Mouse (Mus musculus) hindbrain, embryonic 10.5 days (tissue): ENCODE measurements around the gene Spats2. TPM values are rescaled to one million over a fixed set of nuclear protein-coding genes. Genes with fewer than 3 reads are reported as not detected.

ENCODE experiments used
- DNase-seq: peaks from one replicate; pipeline ENCODE4 v3.0.0-alpha.2; 2017; ENCODE audit warnings: low spot score
- H3K27ac ChIP-seq: fragments of 300-500 bp; sonication (generic); 2 replicates; pipeline ENCODE4 v1.5.1; 2016; ENCODE audit warnings: mild to moderate bottlenecking, moderate library complexity
- H3K27me3 ChIP-seq: fragments of 300-500 bp; sonication (generic); 2 replicates; pipeline ENCODE4 v1.6.1; 2016; ENCODE audit warnings: mild to moderate bottlenecking; ENCODE audit not compliant: poor library complexity, insufficient read depth, severe bottlenecking
- H3K36me3 ChIP-seq: fragments of 300-500 bp; sonication (generic); 2 replicates; pipeline ENCODE4 v1.6.1; 2016; ENCODE audit warnings: mild to moderate bottlenecking, moderate library complexity
- H3K4me1 ChIP-seq: fragments of 300-500 bp; sonication (generic); replicated peaks from 2 replicates; pipeline ENCODE4 v1.6.1; 2016; ENCODE audit warnings: mild to moderate bottlenecking
- H3K4me3 ChIP-seq: fragments of 300-500 bp; sonication (generic); 2 replicates; pipeline ENCODE4 v1.5.1; 2016; ENCODE audit warnings: mild to moderate bottlenecking, moderate library complexity
- H3K9me3 ChIP-seq: fragments of 300-500 bp; sonication (generic); 2 replicates; pipeline ENCODE4 v1.6.1; 2016; ENCODE audit warnings: mild to moderate bottlenecking, moderate library complexity
- WGBS: fragments of 180-500 bp; shearing (Covaris S2); methylation state at CpG from one replicate; pipeline ENCODE4 v1.1.7; 2016; 5-methylcytosine and 5-hydroxymethylcytosine counted together
- polyA plus RNA-seq: library from polyadenylated mRNA; unstranded; fragments of >200 nt; fragmentation: Nextera tagmentation; extraction: Ambion mirVana; gene quantifications from 2 replicates; pipeline ENCODE4 v1.2.1, GENCODE M21; 2016

Gene Spats2
- polyA plus RNA-seq, 1 experiment from 2014 or later = 58.4 TPM

DNA sequence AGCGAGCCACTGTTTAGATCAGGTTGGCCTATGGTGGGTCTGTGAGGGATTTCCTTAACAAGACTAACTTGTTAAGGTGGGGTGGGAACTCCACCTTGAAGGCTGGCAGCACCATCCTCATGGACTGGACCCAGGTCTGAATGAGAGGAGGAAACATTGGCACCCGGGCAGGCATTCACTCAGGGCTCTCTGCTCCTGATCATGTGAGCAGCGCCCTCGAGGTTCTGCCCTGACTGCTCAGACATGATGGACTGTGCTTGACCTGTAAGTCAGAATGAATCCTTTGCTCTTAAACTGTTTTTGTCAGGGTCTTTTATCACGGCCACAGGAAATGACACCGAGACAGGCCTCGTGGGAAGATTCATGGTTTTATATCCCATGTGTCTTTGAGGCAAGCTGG is 20.5 kb upstream of the Spats2 start:
- H3K27me3 ChIP-seq = peaks cover 13% of the 10 kb centered on the region
- H3K9me3 ChIP-seq = no peaks in the 10 kb centered on the region
- H3K36me3 ChIP-seq = no peaks in the 10 kb centered on the region
- H3K27ac ChIP-seq = no peak overlapping the region
- 81% methylated on average over 7 of the region's 7 CpGs for WGBS
- no peak for DNase-seq
- H3K4me3 ChIP-seq = no peak overlapping the region
- H3K4me1 ChIP-seq = no peaks in the 10 kb centered on the region

- H3K4me1 ChIP-seq = no peaks in the 10 kb centered on the region
- WGBS = 86% methylated on average over 3 of the region's 3 CpGs
- no peaks in the 10 kb centered on the region for H3K27me3 ChIP-seq
- H3K9me3 ChIP-seq = no peaks in the 10 kb centered on the region
- H3K27ac ChIP-seq = no peak overlapping the region
- no peak for DNase-seq
- H3K36me3 ChIP-seq = no peaks in the 10 kb centered on the region
- H3K4me3 ChIP-seq = no peak overlapping the region
These were observed 17.9 kb upstream of the Spats2 start for GRCm38 (mm10) chr15:99107866-99108265.

- Histone ChIP-seq H3K9me3 (no peaks in the 10 kb centered on the region), H3K27ac (no peak overlapping the region), H3K27me3 (no peaks in the 10 kb centered on the region), H3K36me3 (no peaks in the 10 kb centered on the region), H3K4me1 (peaks cover 14% of the 10 kb centered on the region), H3K4me3 (no peak overlapping the region)
- WGBS = 90% methylated on average over 3 of the region's 3 CpGs
- no peak for DNase-seq
These were observed 14.6 kb upstream of the Spats2 start for GRCm38 (mm10) chr15:99111139-99111538.

DNA sequence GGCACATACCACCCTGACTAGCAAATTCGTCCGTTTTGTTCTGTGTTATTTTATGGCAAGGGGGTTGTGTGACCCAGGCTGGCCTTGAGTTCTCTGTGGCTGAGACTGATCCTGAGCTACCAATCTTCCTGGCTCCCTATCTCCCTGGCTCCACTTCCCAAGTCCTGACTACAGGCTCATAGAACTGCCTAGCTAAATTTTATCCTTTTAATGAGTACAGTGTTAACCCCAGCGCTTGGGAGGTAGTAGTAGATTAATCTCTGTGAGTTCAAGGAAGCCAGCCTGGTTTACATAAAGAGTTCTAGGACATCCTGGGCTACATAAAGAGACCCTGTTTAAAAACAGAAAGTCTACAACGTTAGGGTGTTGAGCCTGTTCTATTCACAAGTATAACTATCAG is 13.9 kb upstream of the Spats2 start:
- Histone ChIP-seq H3K9me3 (no peaks in the 10 kb centered on the region), H3K27ac (no peak overlapping the region), H3K4me1 (peaks cover 14% of the 10 kb centered on the region), H3K4me3 (no peak overlapping the region), H3K36me3 (no peaks in the 10 kb centered on the region), H3K27me3 (no peaks in the 10 kb centered on the region)
- DNase-seq = no peak
- 71% methylated on average over 4 of the region's 4 CpGs for WGBS

- Histone ChIP-seq H3K36me3 (no peaks in the 10 kb centered on the region), H3K27ac (no peak overlapping the region), H3K4me3 (peak overlapping the region; percentile 20; the same call in 1 of the 2 replicates), H3K27me3 (no peaks in the 10 kb centered on the region), H3K9me3 (no peaks in the 10 kb centered on the region), H3K4me1 (peaks cover 14% of the 10 kb centered on the region)
- 64% methylated on average over 11 of the region's 11 CpGs for WGBS
- no peak for DNase-seq
These were observed 12.8 kb upstream of the Spats2 start for GRCm38 (mm10) chr15:99112843-99113395.

- no peak for DNase-seq
- peak overlapping the region; percentile 20; the same call in 1 of the 2 replicates for H3K4me3 ChIP-seq
- 8% methylated on average over 9 of the region's 9 CpGs for WGBS
These were observed 12.2 kb upstream of the Spats2 start for GRCm38 (mm10) chr15:99113396-99113975.

DNA sequence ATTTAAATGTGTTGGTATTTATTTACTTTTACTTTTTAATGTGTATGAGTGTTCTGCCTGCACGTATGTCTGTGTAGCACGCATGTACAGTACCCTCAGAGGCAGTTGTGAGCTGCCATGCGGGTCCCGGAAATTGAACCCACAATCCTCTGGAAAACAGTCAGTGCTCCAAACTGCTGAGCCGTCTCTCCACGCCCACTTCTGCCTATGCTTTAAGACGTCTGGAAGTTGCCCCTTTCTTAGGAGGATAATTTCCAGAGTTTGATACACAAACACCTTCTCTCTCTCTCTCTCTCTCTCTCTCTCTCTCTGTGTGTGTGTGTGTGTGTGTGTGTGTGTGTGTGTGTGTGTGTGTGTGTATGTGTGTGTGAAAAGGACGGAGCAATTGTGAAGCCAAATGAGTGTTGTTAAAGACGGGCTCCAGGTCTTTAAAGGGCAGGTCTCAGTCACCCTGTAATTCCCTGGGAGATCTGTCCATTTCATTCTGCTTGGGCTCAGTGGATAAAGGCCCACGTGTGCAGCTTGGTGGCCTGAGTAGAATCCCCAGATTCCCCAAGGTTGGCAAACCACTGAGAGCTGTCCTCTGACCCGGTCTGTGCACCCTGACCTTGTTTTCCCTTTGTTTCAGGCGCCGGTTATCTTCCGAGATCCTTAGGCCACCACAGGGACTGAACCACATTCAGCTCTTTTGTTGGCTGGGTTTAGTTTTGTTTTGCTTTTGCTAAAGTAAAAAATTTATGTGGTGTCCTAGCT is 11.2 kb upstream of the Spats2 start:
- 39% methylated on average over 14 of the region's 14 CpGs for WGBS
- DNase-seq = no peak
- Histone ChIP-seq H3K27ac (peak overlapping the region; percentile 64; the same call in 1 of the 2 replicates), H3K36me3 (no peaks in the 10 kb centered on the region), H3K4me1 (peaks cover 14% of the 10 kb centered on the region), H3K9me3 (no peaks in the 10 kb centered on the region), H3K27me3 (no peaks in the 10 kb centered on the region), H3K4me3 (no peak overlapping the region)

More at GRCm38 (mm10) chr15:99113396-99113975, 12.2 kb upstream of the Spats2 start:
- no peaks in the 10 kb centered on the region for H3K27me3 ChIP-seq
- H3K9me3 ChIP-seq = no peaks in the 10 kb centered on the region
- no peak overlapping the region for H3K27ac ChIP-seq
- H3K4me1 ChIP-seq = peaks cover 14% of the 10 kb centered on the region
- no peaks in the 10 kb centered on the region for H3K36me3 ChIP-seq

DNA sequence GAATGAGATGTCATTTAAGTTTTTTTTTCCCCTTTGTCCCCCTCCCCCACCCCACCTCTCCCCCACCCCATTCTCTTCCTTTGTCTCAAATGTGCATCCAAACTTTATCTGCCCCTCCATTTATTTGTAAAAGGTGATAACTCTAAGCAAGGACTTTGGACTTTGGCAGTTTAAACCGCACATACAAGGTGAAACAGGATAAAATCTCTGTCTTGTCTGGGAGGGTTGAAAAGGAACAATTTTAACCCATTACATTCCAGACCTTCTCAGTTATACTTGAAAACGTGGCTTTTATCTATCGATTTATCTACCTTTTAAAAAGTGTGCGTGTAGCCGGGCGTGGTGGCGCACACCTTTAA is 10.7 kb upstream of the Spats2 start:
- H3K27me3 ChIP-seq = no peaks in the 10 kb centered on the region
- no peak overlapping the region for H3K27ac ChIP-seq
- H3K4me1 ChIP-seq = peaks cover 16% of the 10 kb centered on the region
- 89% methylated on average over 7 of the region's 7 CpGs for WGBS
- no peaks in the 10 kb centered on the region for H3K9me3 ChIP-seq
- no peaks in the 10 kb centered on the region for H3K36me3 ChIP-seq
- H3K4me3 ChIP-seq = no peak overlapping the region
- no peak for DNase-seq

DNA sequence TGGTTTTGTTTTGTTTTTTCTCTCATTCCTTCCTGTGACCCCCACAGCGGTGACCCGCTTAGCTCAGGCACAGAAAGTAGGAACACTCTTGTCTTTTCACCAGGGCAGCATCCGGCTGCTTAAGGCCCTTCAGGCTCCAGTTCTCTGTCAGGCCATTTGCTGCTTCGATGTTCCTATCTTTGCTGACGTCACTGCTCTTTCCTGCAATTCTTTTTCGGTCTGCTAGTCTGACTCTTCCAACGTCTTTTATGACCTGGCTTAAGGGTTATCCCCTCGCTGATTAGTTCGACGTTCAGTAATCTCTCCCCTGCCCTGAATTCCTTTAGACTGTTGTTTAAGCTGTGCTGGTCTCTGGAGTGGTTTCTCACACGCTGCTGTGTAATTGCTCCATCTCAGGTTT is 9.2 kb upstream of the Spats2 start:
- 73% methylated on average over 11 of the region's 11 CpGs for WGBS

DNA sequence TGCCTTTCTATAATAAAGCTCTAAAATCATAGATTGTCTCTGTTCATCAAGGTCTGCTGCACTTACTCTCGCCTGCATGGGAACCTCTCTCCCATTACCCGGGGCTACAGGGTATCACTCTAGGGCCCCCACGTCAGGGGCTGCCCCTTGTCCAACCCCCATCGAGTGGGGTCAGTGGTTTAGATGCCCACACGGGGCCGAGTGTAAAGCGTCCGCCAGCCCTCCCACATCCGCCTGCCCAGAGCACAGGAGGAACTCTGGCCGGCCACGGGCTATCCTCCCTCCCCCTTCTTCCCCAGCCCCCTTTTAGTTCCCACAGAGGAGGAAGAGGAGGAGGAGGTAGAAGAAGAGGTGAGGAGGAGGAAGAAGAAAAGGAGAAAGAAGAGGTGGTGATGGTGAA is 4.9 kb upstream of the Spats2 start:
- no peak for DNase-seq
- peak overlapping the region; percentile 74 for H3K27ac ChIP-seq
- WGBS = 13% methylated on average over 11 of the region's 11 CpGs
- H3K4me3 ChIP-seq = peak overlapping the region; percentile 20; the same call in 1 of the 2 replicates
- no peaks in the 10 kb centered on the region for H3K36me3 ChIP-seq
- 0 out of 2 replicates have a peak, but pooled peaks cover 5% of the 10 kb centered on the region for H3K27me3 ChIP-seq
- H3K4me1 ChIP-seq = peaks cover 16% of the 10 kb centered on the region
- H3K9me3 ChIP-seq = no peaks in the 10 kb centered on the region

More for the DNA sequence above, 9.2 kb upstream of the Spats2 start:
- H3K36me3 ChIP-seq = no peaks in the 10 kb centered on the region
- H3K27ac ChIP-seq = no peak overlapping the region
- no peak overlapping the region for H3K4me3 ChIP-seq
- peaks cover 27% of the 10 kb centered on the region for H3K4me1 ChIP-seq
- 0 out of 2 replicates have a peak, but pooled peaks cover 5% of the 10 kb centered on the region for H3K27me3 ChIP-seq
- no peaks in the 10 kb centered on the region for H3K9me3 ChIP-seq
- no peak for DNase-seq

GRCm38 (mm10) chr15:99122642-99123041 is 3.1 kb upstream of the Spats2 start:
- no peak overlapping the region for H3K27ac ChIP-seq
- DNase-seq = no peak
- H3K9me3 ChIP-seq = no peaks in the 10 kb centered on the region
- peaks cover 24% of the 10 kb centered on the region for H3K4me1 ChIP-seq
- H3K36me3 ChIP-seq = no peaks in the 10 kb centered on the region
- no peak overlapping the region for H3K4me3 ChIP-seq
- WGBS = 92% methylated on average over 2 of the region's 2 CpGs
- H3K27me3 ChIP-seq = 0 out of 2 replicates have a peak, but pooled peaks cover 5% of the 10 kb centered on the region

- peak overlapping the region; percentile 86 for H3K4me3 ChIP-seq
- under 1% methylated on average over 115 of the region's 115 CpGs for WGBS
- H3K27me3 ChIP-seq = no peaks in the 10 kb centered on the region
These were observed 532 bp downstream of the Spats2 start for GRCm38 (mm10) chr15:99126081-99126815.

More at GRCm38 (mm10) chr15:99126081-99126815, 532 bp downstream of the Spats2 start:
- DNase-seq = peak; percentile 96
- H3K9me3 ChIP-seq = no peaks in the 10 kb centered on the region
- H3K4me1 ChIP-seq = peaks cover 38% of the 10 kb centered on the region
- peaks cover 12% of the 10 kb centered on the region; the same call in 1 of the 2 replicates for H3K36me3 ChIP-seq
- peak overlapping the region; percentile 99 for H3K27ac ChIP-seq
